Mouse (Mus musculus): ENCODE data around the gene Tmed2.

DNA sequence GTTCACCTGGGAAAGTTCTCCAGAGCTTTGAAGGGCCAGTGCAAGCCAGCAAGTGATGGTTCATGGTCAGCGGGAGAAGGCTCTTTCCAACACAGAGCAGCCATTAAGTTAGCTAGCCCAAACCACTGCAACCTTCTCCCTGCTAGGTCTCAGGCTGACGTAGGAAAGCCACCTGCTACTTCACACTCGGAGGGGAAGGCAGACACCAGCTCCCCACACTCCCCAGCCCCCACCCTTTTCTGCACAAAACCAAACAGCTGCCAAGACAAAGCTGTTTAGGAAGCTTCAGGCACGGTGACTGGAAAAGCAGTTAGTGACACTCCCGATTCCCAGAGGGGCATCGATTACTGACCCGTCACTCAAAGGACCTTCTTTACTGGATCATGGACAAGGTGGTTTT, 44.9 kb upstream of the Tmed2 start:
- TF ChIP-seq E2F4 (IDR thresholded peaks at IDR 0.05; ENCODE audit: insufficient read depth) (no peak), POLR2AphosphoS2 (IDR thresholded peaks at IDR 0.05; ENCODE audit: insufficient read length, low read depth) (no peak), POLR2A (IDR thresholded peaks at IDR 0.05; ENCODE audit: insufficient read length, low read depth) (no peak), MAX (IDR thresholded peaks at IDR 0.05; ENCODE audit: low read depth) (no peak), MYOG (IDR thresholded peaks at IDR 0.05; ENCODE audit: control insufficient read depth in 1 of 3, insufficient read depth in 1 of 3, insufficient read length in 2 of 3, low read depth in 2 of 3) (peak in 1 of 3 experiments; percentile 29), CEBPB (IDR thresholded peaks at IDR 0.05; ENCODE audit: insufficient read depth, poor library complexity, severe bottlenecking) (no peak), USF1 (IDR thresholded peaks at IDR 0.05; ENCODE audit: low read depth) (no peak), TCF12 (IDR thresholded peaks at IDR 0.05; ENCODE audit: insufficient read depth, poor library complexity, severe bottlenecking) (no peak), MYOD1 (IDR thresholded peaks at IDR 0.05; ENCODE audit: control insufficient read depth in 1 of 3, insufficient read length in 2 of 3, low read depth in 2 of 3) (peak in 1 of 3 experiments; percentile 56), SRF (IDR thresholded peaks at IDR 0.05; ENCODE audit: control insufficient read depth, insufficient read length, low read depth) (no peak), TCF3 (IDR thresholded peaks at IDR 0.05; ENCODE audit: insufficient read length, low read depth) (no peak)

Measured in myocyte (in vitro differentiated cells).